In the genomic region with DNA sequence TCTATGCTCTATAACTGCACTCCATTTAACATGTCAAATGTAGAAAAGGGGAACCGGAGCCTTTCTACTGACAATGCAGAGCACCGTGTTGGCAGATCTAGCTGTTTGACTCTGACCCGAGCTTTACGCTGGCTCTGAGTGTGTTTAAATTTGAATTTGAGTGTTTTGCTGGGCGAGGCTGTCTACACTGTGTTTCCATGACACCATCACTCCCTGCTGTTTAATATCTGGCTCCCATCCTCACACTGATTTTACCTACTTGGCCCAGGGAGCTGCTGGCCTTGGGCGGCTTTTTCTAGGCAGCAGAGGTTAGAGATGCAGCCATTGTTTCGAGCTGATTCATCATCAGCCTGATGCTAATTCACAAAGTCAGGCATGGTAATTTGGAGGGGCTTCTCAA, we compare ENCODE assay signal across 10 mouse cellular contexts.
DNase-seq lines count a peak whose midpoint lies in the region; ATAC-seq lines count a peak whose summit lies in the region.
"Had no signal": no experiment of that assay in that cellular context is flagged by ENCODE, and none has a peak within 500 bp of the region (broad histone marks: within the 10 kb centered on the region; RNA-seq: fewer than 3 reads in every experiment).

No protein-coding gene starts in this region.

- no peak overlapping the region for H3K4me3 ChIP-seq in hindbrain, embryonic 15.5 days
- H3K4me3 ChIP-seq: heart, adult 2 months had no signal

- DNase-seq in left cerebral cortex, postnatal 4 days: peak; percentile 39
- no peak for DNase-seq in left cerebral cortex, adult 9 months (ENCODE audit: low spot score in 2 of 2)
- peak; percentile 63 to 67 for DNase-seq in cerebellum, postnatal 10 days
- DNase-seq in retina, postnatal 1 day: peak; percentile 74
- DNase-seq in T-cell, adult 2 months (ENCODE audit: low spot score): no peak
- no peak for DNase-seq in left cerebral cortex, adult 11 months (ENCODE audit: low spot score)

- H3K9ac ChIP-seq in hindbrain, embryonic 15.5 days: no peak overlapping the region

- no peaks in the 10 kb centered on the region for H3K27me3 ChIP-seq in hindbrain, embryonic 15.5 days
- H3K27me3 ChIP-seq: megakaryocyte, embryonic 14.5 days had no signal

- H3K9me3 ChIP-seq in hindbrain, embryonic 15.5 days: no peaks in the 10 kb centered on the region
- H3K9me3 ChIP-seq: megakaryocyte, embryonic 14.5 days had no signal

- peak overlapping the region; percentile 48 for H3K27ac ChIP-seq in hindbrain, embryonic 15.5 days (replicated peaks)

- intact Hi-C loops in left cerebral cortex, postnatal 4 days (cut with DNase I): no loop called here

- H3K36me3 ChIP-seq in hindbrain, embryonic 15.5 days: no peaks in the 10 kb centered on the region

- 18% methylated on average over 7 of the region's 7 CpGs for WGBS in hindbrain, embryonic 15.5 days

- H3K4me1 ChIP-seq in hindbrain, embryonic 15.5 days (replicated peaks): peaks cover 25% of the 10 kb centered on the region

- peak; percentile 55 for ATAC-seq in hindbrain, embryonic 15.5 days (ENCODE audit: low FRiP score, low read depth)
- ATAC-seq in erythroblast, adult 5-6 weeks (replicated peaks; ENCODE audit: low FRiP score, poor library complexity, severe bottlenecking): no peak

- H3K4me2 ChIP-seq in hindbrain, embryonic 15.5 days: no peak overlapping the region

Comparison
In these comparisons a context has a peak if more than half of its experiments do, and no peak if none do; other contexts are left out.
1. DNase-seq: peak in left cerebral cortex, postnatal 4 days (single experiment), cerebellum, postnatal 10 days (2 of 2) and retina, postnatal 1 day (single experiment); none in left cerebral cortex, adult 9 months (0 of 2), T-cell, adult 2 months (single experiment) and left cerebral cortex, adult 11 months (single experiment).